Mouse (Mus musculus) myocyte (in vitro differentiated cells): ENCODE results near the gene Rbp7. TPM values are rescaled to one million over a fixed set of nuclear protein-coding genes. Genes with fewer than 3 reads are reported as not detected.
A peak's percentile ranks its signal among the peaks of the same experiment; 100 is the strongest.

ENCODE experiments used
- H3K27me3 ChIP-seq: one replicate; pipeline ENCODE4 v1.6.1; 2011; ENCODE audit not compliant: control insufficient read depth, insufficient read depth, insufficient read length
- H3K36me3 ChIP-seq: one replicate; pipeline ENCODE4 v1.6.1; 2011; ENCODE audit not compliant: control insufficient read depth, insufficient read depth
- H3K4me2 ChIP-seq: one replicate; pipeline ENCODE4 v1.6.1; 2011; ENCODE audit warnings: low read depth, control low read depth
- H3K4me3 ChIP-seq: one replicate; pipeline ENCODE4 v1.5.1; 2011; ENCODE audit warnings: mild to moderate bottlenecking, control low read depth, moderate library complexity
- H3K79me2 ChIP-seq: one replicate; pipeline ENCODE4 v1.6.1; 2011; ENCODE audit not compliant: control insufficient read depth, insufficient read depth
- H3ac ChIP-seq: one replicate; pipeline ENCODE4 v1.6.1; 2011; ENCODE audit not compliant: control insufficient read depth, insufficient read length
- CEBPB ChIP-seq: IDR thresholded peaks from 2 replicates; pipeline ENCODE4 v1.6.1; 2011; ENCODE audit warnings: mild to moderate bottlenecking, moderate library complexity; ENCODE audit not compliant: poor library complexity, insufficient read depth, severe bottlenecking
- E2F4 ChIP-seq: IDR thresholded peaks from one replicate; pipeline ENCODE4 v1.6.1; 2011; ENCODE audit warnings: mild to moderate bottlenecking, control low read depth, moderate library complexity; ENCODE audit not compliant: insufficient read depth
- MAX ChIP-seq: IDR thresholded peaks from one replicate; pipeline ENCODE4 v1.6.1; 2011; ENCODE audit warnings: low read depth, mild to moderate bottlenecking, control low read depth
- MYOD1 ChIP-seq, 3 experiments: IDR thresholded peaks; one replicate each; pipeline ENCODE4 v1.6.1; 2011; ENCODE audit warnings: control low read depth in 2 of 3, low read depth in 2 of 3, mild to moderate bottlenecking in 2 of 3, moderate library complexity in 1 of 3; ENCODE audit not compliant: insufficient read length in 2 of 3, control insufficient read depth in 1 of 3
- MYOG ChIP-seq, 3 experiments: IDR thresholded peaks; one replicate each; pipeline ENCODE4 v1.6.1; 2011; ENCODE audit warnings: control low read depth in 2 of 3, low read depth in 2 of 3, mild to moderate bottlenecking in 2 of 3; ENCODE audit not compliant: insufficient read length in 2 of 3, control insufficient read depth in 1 of 3, insufficient read depth in 1 of 3
- POLR2A ChIP-seq: IDR thresholded peaks from one replicate; pipeline ENCODE4 v1.6.1; 2011; ENCODE audit warnings: low read depth, mild to moderate bottlenecking, control low read depth, moderate library complexity; ENCODE audit not compliant: insufficient read length
- POLR2AphosphoS2 ChIP-seq: IDR thresholded peaks from one replicate; pipeline ENCODE4 v1.6.1; 2011; ENCODE audit warnings: low read depth, control low read depth; ENCODE audit not compliant: insufficient read length
- REST ChIP-seq: IDR thresholded peaks from one replicate; pipeline ENCODE4 v1.6.1; 2011; ENCODE audit warnings: mild to moderate bottlenecking, control low read depth, moderate library complexity; ENCODE audit not compliant: insufficient read depth, insufficient read length
- SRF ChIP-seq: IDR thresholded peaks from one replicate; pipeline ENCODE4 v1.6.1; 2011; ENCODE audit warnings: low read depth; ENCODE audit not compliant: control insufficient read depth, insufficient read length
- TCF12 ChIP-seq: IDR thresholded peaks from one replicate; pipeline ENCODE4 v1.6.1; 2011; ENCODE audit warnings: mild to moderate bottlenecking, control low read depth; ENCODE audit not compliant: poor library complexity, insufficient read depth, severe bottlenecking
- TCF3 ChIP-seq: IDR thresholded peaks from one replicate; pipeline ENCODE4 v1.6.1; 2011; ENCODE audit warnings: low read depth, control low read depth; ENCODE audit not compliant: insufficient read length
- USF1 ChIP-seq: IDR thresholded peaks from one replicate; pipeline ENCODE4 v1.6.1; 2011; ENCODE audit warnings: low read depth, mild to moderate bottlenecking, control low read depth, moderate library complexity
- polyA plus RNA-seq: library from polyadenylated mRNA; unstranded; fragments of >200 nt; fragmentation: generic; extraction: Trizol; gene quantifications from one replicate; pipeline ENCODE4 v1.2.1, GENCODE M21; 2012; ENCODE audit warnings: missing spikeins

Gene Rbp7
- polyA plus RNA-seq, 1 experiment: not detected

GRCm38 (mm10) chr4:149485053-149485824 lies 30.5 kb upstream of the Rbp7 start, which contains the start of the genes Nmnat1 and Lzic:
Gene Nmnat1, minus strand, starts transcription at chr4:149485202.
Gene Lzic, plus strand, starts transcription at chr4:149485229.
- Histone ChIP-seq H3K27me3 (no peaks in the 10 kb centered on the region), H3ac (peak within 1 kb of the TSS; percentile 67), H3K4me2 (peak within 1 kb of the TSS; percentile 97), H3K79me2 (peaks cover 36% of the 10 kb centered on the region), H3K36me3 (peaks cover 16% of the 10 kb centered on the region), H3K4me3 (peak within 1 kb of the TSS; percentile 91)
- TF ChIP-seq SRF (peak; percentile 58), TCF12 (no peak), POLR2AphosphoS2 (no peak), TCF3 (no peak), REST (no peak), MYOG (IDR thresholded peaks at IDR 0.05; ENCODE audit: control insufficient read depth in 1 of 3, insufficient read depth in 1 of 3, insufficient read length in 2 of 3, low read depth in 2 of 3) (peak in 2 of 3 experiments; percentile 23 to 57), POLR2A (peak; percentile 60), E2F4 (no peak), MYOD1 (IDR thresholded peaks at IDR 0.05; ENCODE audit: control insufficient read depth in 1 of 3, insufficient read length in 2 of 3, low read depth in 2 of 3) (peak in 1 of 3 experiments; percentile 34)

GRCm38 (mm10) chr4:149484566-149484965 lies 29.8 kb upstream of the Rbp7 start:
- H3ac ChIP-seq: peak overlapping the region; percentile 67
- H3K27me3 ChIP-seq: no peaks in the 10 kb centered on the region
- H3K4me3 ChIP-seq: peak overlapping the region; percentile 91
- peak overlapping the region; percentile 97 for H3K4me2 ChIP-seq
- H3K36me3 ChIP-seq: peaks cover 9% of the 10 kb centered on the region
- no peak for TF ChIP-seq USF1
- H3K79me2 ChIP-seq: peaks cover 36% of the 10 kb centered on the region

- Histone ChIP-seq H3K4me2 (no peak within 1 kb of the TSS), H3K27me3 (no peaks in the 10 kb centered on the region), H3K79me2 (no peaks in the 10 kb centered on the region), H3K36me3 (no peaks in the 10 kb centered on the region), H3K4me3 (no peak within 1 kb of the TSS), H3ac (no peak within 1 kb of the TSS)
- TF ChIP-seq E2F4 (no peak), POLR2A (no peak), USF1 (no peak), POLR2AphosphoS2 (no peak), CEBPB (no peak), TCF3 (no peak), TCF12 (no peak), MYOD1 (IDR thresholded peaks at IDR 0.05; ENCODE audit: control insufficient read depth in 1 of 3, insufficient read length in 2 of 3, low read depth in 2 of 3) (no peak), MYOG (IDR thresholded peaks at IDR 0.05; ENCODE audit: control insufficient read depth in 1 of 3, insufficient read depth in 1 of 3, insufficient read length in 2 of 3, low read depth in 2 of 3) (no peak), REST (no peak), SRF (no peak), MAX (no peak)
These were observed 22.3 kb upstream of the Rbp7 start, which contains the start of gene Tmem274 for GRCm38 (mm10) chr4:149477078-149477477. Gene Tmem274, plus strand, starts transcription at chr4:149477378.

GRCm38 (mm10) chr4:149475096-149475495 lies 20.3 kb upstream of the Rbp7 start:
- no peaks in the 10 kb centered on the region for H3K27me3 ChIP-seq
- TF ChIP-seq SRF (no peak), MYOG (IDR thresholded peaks at IDR 0.05; ENCODE audit: control insufficient read depth in 1 of 3, insufficient read depth in 1 of 3, insufficient read length in 2 of 3, low read depth in 2 of 3) (peak in 2 of 3 experiments; percentile 58 to 73), MYOD1 (IDR thresholded peaks at IDR 0.05; ENCODE audit: control insufficient read depth in 1 of 3, insufficient read length in 2 of 3, low read depth in 2 of 3) (peak in 2 of 3 experiments; percentile 59 to 60)
- H3K79me2 ChIP-seq: no peaks in the 10 kb centered on the region
- H3K4me3 ChIP-seq: no peak overlapping the region
- H3K4me2 ChIP-seq: no peak overlapping the region
- H3K36me3 ChIP-seq: no peaks in the 10 kb centered on the region
- no peak overlapping the region for H3ac ChIP-seq

GRCm38 (mm10) chr4:149469557-149469956 lies 14.8 kb upstream of the Rbp7 start:
- Histone ChIP-seq H3K4me3 (no peak overlapping the region), H3K36me3 (peaks cover 8% of the 10 kb centered on the region), H3K27me3 (no peaks in the 10 kb centered on the region), H3K4me2 (no peak overlapping the region), H3ac (no peak overlapping the region), H3K79me2 (no peaks in the 10 kb centered on the region)
- no peak for TF ChIP-seq USF1
- TF ChIP-seq POLR2A: no peak
- no peak for TF ChIP-seq POLR2AphosphoS2
- TF ChIP-seq MAX: no peak
- no peak for TF ChIP-seq TCF3
- TF ChIP-seq TCF12: no peak
- no peak for TF ChIP-seq E2F4
- no peak for TF ChIP-seq REST
- TF ChIP-seq MYOG (IDR thresholded peaks at IDR 0.05; ENCODE audit: control insufficient read depth in 1 of 3, insufficient read depth in 1 of 3, insufficient read length in 2 of 3, low read depth in 2 of 3): no peak
- no peak for TF ChIP-seq MYOD1 (IDR thresholded peaks at IDR 0.05; ENCODE audit: control insufficient read depth in 1 of 3, insufficient read length in 2 of 3, low read depth in 2 of 3)
- no peak for TF ChIP-seq SRF
- TF ChIP-seq CEBPB: no peak
